Mouse (Mus musculus): ENCODE results near the gene Mmp19. TPM values are rescaled to one million over a fixed set of nuclear protein-coding genes. Genes with fewer than 3 reads are reported as not detected.

Gene Mmp19
- total and polyA plus RNA-seq, 2 experiments from 2014 or later: 0.36 to 0.57 TPM

DNA sequence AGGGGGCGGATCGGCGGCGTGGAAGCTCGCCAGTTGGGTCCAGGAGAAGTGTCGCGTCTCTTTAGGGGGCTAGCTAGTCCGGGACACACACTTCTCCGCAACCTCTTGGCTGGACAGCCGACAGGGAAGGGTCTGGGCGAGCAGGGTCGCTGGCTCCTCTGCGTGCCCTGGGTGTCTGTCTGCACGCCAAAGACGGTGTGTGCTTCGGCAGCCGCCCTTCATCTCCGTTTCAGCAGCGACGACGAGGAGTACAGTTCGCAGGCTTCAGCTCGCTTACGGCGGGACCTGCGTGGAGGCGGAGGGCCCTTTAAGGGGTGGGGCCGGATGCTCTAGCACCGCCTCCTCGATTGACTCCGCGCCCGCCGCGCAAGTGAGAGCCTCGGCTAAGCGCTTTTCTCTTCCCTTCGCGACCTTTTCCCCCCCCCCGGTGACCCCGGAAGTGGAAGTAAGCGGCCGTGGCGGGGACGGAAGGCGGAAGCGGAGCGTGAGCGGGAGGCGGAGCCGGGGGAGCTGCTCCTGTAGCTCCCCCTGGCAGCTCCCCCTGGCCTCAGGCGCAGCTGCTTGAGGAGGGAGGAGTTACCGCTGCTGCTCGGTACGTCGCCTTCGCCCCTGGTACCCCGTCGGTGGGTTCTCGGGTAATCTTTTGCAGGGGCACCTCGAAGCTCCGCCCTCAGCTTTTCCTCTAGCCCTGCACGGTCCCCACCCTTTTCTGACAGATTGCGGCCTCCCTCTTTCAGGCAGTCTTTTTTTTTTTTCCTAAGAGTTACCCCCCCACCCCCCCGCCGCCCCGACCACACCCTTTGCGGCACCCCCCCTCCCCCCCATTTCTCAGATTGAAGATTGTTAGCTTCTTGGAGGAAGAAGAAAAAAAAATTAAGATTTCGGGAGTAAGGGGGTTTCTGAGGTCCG lies 14.6 kb downstream of the Mmp19 start:
- H3K27me3 ChIP-seq (ENCODE audit: insufficient read depth, low read length): no peaks in the 10 kb centered on the region
- H3K9ac ChIP-seq: peak overlapping the region; percentile 92
- 2% methylated on average over 69 of the region's 70 CpGs for WGBS
- peak; percentile 98 for DNase-seq
- H3K9me3 ChIP-seq (ENCODE audit: low read length): no peaks in the 10 kb centered on the region
- H3K27ac ChIP-seq (ENCODE audit: low read depth, low read length): peak overlapping the region; percentile 98
- H3K36me3 ChIP-seq (ENCODE audit: insufficient read depth): peaks cover 9% of the 10 kb centered on the region; the same call in 1 of the 2 replicates
- H3K4me3 ChIP-seq (ENCODE audit: low read depth, low read length): peak overlapping the region; percentile 89
- peak; percentile 93 for ATAC-seq
- H3K4me1 ChIP-seq (ENCODE audit: insufficient read depth): peaks cover 30% of the 10 kb centered on the region
- peak; percentile 43 for TF ChIP-seq CTCF (IDR thresholded peaks at IDR 0.05; ENCODE audit: low read depth)
- peak overlapping the region; percentile 81 for H3K4me2 ChIP-seq (ENCODE audit: low read depth)

DNA sequence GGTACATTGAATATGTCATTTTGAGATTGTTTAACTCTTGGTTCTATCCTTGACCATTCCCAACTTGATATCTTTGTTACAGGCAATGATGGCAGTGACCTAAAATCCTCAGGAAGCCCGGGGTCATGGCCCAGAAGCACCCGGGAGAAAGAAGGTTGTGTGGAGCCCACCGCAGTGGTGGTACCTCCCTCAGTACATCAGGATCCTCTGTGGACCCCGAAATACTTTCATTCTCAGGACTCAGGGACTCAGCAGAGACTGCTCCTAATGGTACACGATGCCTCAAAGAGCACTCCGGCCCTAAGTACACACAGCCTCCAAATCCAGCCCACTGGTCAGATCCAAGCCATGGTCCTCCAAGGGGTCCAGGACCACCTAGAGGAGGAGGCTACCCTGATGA lies 15.4 kb downstream of the Mmp19 start:
- ATAC-seq (no peak), DNase-seq (no peak)
- Histone ChIP-seq H3K27ac (ENCODE audit: low read depth, low read length) (peak overlapping the region; percentile 98; the same call in 1 of the 2 replicates), H3K27me3 (ENCODE audit: insufficient read depth, low read length) (no peaks in the 10 kb centered on the region), H3K4me2 (ENCODE audit: low read depth) (peak overlapping the region; percentile 81), H3K36me3 (ENCODE audit: insufficient read depth) (peaks cover 6% of the 10 kb centered on the region; the same call in 1 of the 2 replicates), H3K9me3 (ENCODE audit: low read length) (no peaks in the 10 kb centered on the region), H3K4me3 (ENCODE audit: low read depth, low read length) (peak overlapping the region; percentile 89), H3K9ac (peak overlapping the region; percentile 92), H3K4me1 (ENCODE audit: insufficient read depth) (peaks cover 30% of the 10 kb centered on the region)
- WGBS: 65% methylated on average over 6 of the region's 6 CpGs
- TF ChIP-seq CTCF (IDR thresholded peaks at IDR 0.05; ENCODE audit: low read depth): no peak

DNA sequence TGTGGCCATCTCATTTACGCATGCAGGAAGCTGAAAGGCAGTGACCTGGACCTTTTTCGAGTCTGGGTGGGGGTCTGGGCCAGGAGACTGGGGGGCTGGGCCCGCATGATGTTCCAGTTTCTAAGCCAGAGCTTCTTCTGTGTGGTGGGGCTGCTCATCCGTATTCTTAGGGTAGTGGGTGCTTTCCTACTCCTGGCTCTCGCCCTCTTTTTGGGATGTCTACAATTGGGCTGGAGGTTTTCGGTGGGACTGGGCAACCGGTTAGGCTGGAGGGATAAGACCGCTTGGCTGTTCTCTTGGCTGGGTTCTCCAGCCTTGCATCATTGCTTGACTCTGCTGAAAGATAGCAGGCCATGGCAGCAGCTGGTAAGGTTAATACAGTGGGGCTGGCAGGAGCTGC lies 16.3 kb downstream of the Mmp19 start:
- peak overlapping the region; percentile 81 for H3K4me2 ChIP-seq (ENCODE audit: low read depth)
- DNase-seq (no peak), ATAC-seq (no peak)
- peaks cover 30% of the 10 kb centered on the region for H3K4me1 ChIP-seq (ENCODE audit: insufficient read depth)
- 95% methylated on average over 8 of the region's 8 CpGs for WGBS
- no peak for TF ChIP-seq CTCF (IDR thresholded peaks at IDR 0.05; ENCODE audit: low read depth)
- H3K4me3 ChIP-seq (ENCODE audit: low read depth, low read length): 0 out of 2 replicates have a peak overlapping the region, but pooled peaks have one; percentile 0
- no peak overlapping the region for H3K9ac ChIP-seq
- no peaks in the 10 kb centered on the region for H3K9me3 ChIP-seq (ENCODE audit: low read length)
- no peak overlapping the region for H3K27ac ChIP-seq (ENCODE audit: low read depth, low read length)
- H3K27me3 ChIP-seq (ENCODE audit: insufficient read depth, low read length): no peaks in the 10 kb centered on the region
- H3K36me3 ChIP-seq (ENCODE audit: insufficient read depth): 0 out of 2 replicates have a peak, but pooled peaks cover 3% of the 10 kb centered on the region

DNA sequence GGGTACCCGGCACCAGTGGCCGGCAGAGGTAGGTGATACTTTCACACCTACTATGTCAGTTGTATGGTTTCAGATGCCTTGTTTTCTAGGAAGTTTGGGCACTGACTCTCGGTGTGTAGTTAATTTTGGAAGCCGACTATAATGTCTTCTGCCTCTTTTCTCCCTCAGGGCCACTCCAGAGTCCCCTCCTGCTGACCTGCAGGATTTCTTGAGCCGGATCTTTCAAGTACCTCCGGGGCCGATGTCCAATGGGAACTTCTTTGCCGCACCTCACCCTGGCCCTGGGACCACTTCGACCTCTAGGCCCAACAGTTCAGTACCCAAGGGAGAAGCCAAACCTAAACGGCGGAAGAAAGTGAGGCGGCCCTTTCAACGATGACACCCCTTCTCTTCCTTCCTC lies 26.3 kb downstream of the Mmp19 start, which contains the start of gene Sarnp:
Sarnp (plus strand) TSS at position 301 of the 400 bp plus-strand sequence.
- ATAC-seq: no peak
- H3K36me3 ChIP-seq (ENCODE audit: insufficient read depth): peaks cover 57% of the 10 kb centered on the region
- H3K4me3 ChIP-seq (ENCODE audit: low read depth, low read length): no peak within 1 kb of the TSS
- H3K27me3 ChIP-seq (ENCODE audit: insufficient read depth, low read length): no peaks in the 10 kb centered on the region
- H3K9me3 ChIP-seq (ENCODE audit: low read length): no peaks in the 10 kb centered on the region
- no peak for DNase-seq
- WGBS: 91% methylated on average over 13 of the region's 13 CpGs
- H3K27ac ChIP-seq (ENCODE audit: low read depth, low read length): no peak within 1 kb of the TSS
- TF ChIP-seq CTCF (IDR thresholded peaks at IDR 0.05; ENCODE audit: low read depth): no peak
- H3K4me2 ChIP-seq (ENCODE audit: low read depth): no peak within 1 kb of the TSS
- peaks cover 4% of the 10 kb centered on the region; the same call in 1 of the 2 replicates for H3K4me1 ChIP-seq (ENCODE audit: insufficient read depth)
- no peak within 1 kb of the TSS for H3K9ac ChIP-seq

DNA sequence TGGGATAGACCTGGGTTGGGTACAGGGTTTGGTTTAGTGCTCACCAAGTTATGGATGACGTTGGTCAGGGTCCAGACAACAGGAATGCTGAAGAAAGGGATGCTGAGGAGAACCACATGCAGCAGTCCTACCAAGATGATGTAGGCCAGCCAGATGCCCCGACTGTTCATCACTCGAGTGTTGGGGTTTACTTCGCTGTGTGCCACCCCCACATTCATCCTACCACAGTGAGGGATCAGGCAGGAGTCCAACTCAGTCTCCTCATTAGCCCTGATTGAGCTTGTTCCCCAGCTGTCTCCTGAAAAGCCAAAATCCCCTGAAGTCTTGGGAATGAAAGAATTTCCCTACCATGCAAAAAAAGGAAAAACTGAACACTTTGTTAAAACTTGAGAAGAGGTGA lies 29.5 kb downstream of the Mmp19 start:
- no peak overlapping the region for H3K27ac ChIP-seq (ENCODE audit: low read depth, low read length)
- no peaks in the 10 kb centered on the region for H3K27me3 ChIP-seq (ENCODE audit: insufficient read depth, low read length)
- H3K4me2 ChIP-seq (ENCODE audit: low read depth): no peak overlapping the region
- peaks cover 12% of the 10 kb centered on the region for H3K4me1 ChIP-seq (ENCODE audit: insufficient read depth)
- TF ChIP-seq CTCF (IDR thresholded peaks at IDR 0.05; ENCODE audit: low read depth): no peak
- peaks cover 42% of the 10 kb centered on the region for H3K36me3 ChIP-seq (ENCODE audit: insufficient read depth)
- WGBS: 77% methylated on average over 4 of the region's 4 CpGs
- no peak overlapping the region for H3K4me3 ChIP-seq (ENCODE audit: low read depth, low read length)
- H3K9ac ChIP-seq: no peak overlapping the region
- H3K9me3 ChIP-seq (ENCODE audit: low read length): no peaks in the 10 kb centered on the region
- DNase-seq (no peak), ATAC-seq (no peak)

DNA sequence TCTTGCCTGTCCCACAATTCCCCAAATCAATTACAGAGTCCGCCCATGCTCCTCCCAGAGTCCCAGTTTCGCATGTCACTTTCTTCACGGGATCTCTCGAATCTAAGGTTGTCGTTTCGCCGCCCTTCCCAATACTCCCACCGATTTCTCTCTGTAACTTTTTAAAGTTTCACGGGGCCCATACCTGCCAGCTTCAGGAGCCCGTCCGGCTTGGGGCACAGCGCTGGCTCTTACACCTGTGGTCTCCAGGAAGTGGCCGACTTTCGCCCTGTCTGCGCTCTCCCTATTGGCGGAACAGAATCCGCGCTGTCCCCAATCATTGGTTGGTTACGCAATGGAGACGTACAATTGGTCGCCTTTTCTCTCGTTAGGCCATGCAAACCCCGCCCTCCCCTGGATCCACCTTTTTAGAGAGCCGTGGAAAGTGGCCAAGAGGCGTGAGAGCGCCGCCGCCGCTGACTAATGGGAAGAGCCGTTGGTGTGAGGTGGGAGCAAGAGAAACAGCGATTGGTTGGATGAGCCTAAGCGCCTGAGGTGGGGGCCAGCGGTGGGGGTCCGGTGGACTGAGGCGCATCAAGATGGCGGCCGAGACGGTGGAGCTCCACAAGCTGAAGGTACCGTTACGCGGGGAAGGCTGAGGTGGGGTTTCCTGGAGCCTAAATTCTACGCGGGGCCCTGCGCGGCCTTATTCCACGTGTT lies 30.8 kb downstream of the Mmp19 start, which contains the start of gene Ormdl2:
Ormdl2 (minus strand) TSS at position 288 of the 699 bp plus-strand sequence.
- peak; percentile 38 for TF ChIP-seq CTCF (IDR thresholded peaks at IDR 0.05; ENCODE audit: low read depth)
- DNase-seq: peak; percentile 100

More for the DNA sequence above, 30.8 kb downstream of the Mmp19 start, which contains the start of gene Ormdl2:
- H3K27me3 ChIP-seq (ENCODE audit: insufficient read depth, low read length): no peaks in the 10 kb centered on the region
- peak within 1 kb of the TSS; percentile 70 for H3K9ac ChIP-seq
- peak within 1 kb of the TSS; percentile 60; the same call in 1 of the 2 replicates for H3K27ac ChIP-seq (ENCODE audit: low read depth, low read length)
- peak within 1 kb of the TSS; percentile 94 for H3K4me3 ChIP-seq (ENCODE audit: low read depth, low read length)
- H3K36me3 ChIP-seq (ENCODE audit: insufficient read depth): peaks cover 33% of the 10 kb centered on the region
- H3K9me3 ChIP-seq (ENCODE audit: low read length): no peaks in the 10 kb centered on the region
- peak within 1 kb of the TSS; percentile 74 for H3K4me2 ChIP-seq (ENCODE audit: low read depth)
- peak; percentile 100 for ATAC-seq
- under 1% methylated on average over 46 of the region's 46 CpGs for WGBS
- H3K4me1 ChIP-seq (ENCODE audit: insufficient read depth): peaks cover 12% of the 10 kb centered on the region

Measured in forebrain, postnatal 0 days (tissue).